Mouse (Mus musculus) right cerebral cortex, adult 2 months (tissue): ENCODE data around the gene Iqcn.

Experiments used
- DNase-seq, 2 experiments: peaks; one replicate each; pipeline ENCODE4 v3.0.0; 2021 to 2022; ENCODE audit warnings: low spot score in 2 of 2

Gene Iqcn

DNA sequence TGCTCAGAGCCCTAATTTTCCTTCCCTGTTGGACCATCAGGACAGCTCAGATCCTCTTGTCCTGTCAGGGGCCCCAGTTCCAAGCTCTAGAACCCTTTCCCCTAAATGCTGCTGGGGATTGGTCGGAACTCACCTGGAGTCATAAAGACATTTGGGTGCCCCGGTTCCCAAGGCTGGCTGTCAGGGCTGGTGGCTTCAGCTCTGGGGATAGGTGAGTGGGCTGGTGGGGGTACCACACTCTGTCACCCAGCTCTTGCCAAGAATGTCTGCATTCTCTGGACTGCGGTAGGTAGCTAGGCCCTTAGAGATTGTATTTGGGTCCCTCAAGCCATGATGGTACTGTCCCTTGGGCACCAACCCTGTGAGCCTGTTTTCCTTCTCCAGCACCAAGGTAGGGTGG is at the start of gene Iqcn:
Gene Iqcn, plus strand, starts transcription at position 171 of the 400 bp plus-strand sequence.
- DNase-seq, result no peak

DNA sequence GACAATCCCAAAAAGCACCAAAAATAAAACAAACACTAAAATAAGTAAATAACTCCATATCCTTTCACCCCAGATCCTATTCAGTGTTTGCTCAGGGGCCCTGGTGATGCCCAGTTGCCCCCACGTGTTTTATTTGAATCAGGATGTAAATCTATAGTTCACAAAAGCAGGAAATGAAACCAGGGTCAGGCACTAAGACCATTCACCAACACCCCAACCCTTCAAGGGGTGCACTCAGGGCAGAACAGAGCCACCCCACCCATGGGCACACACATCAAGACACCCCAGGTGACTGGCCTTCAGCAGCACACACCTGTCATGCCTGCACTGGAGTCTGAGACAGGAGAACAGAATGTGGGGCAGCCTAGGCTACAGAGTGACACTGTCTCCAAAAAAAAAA is 49.1 kb upstream of the Iqcn start:
- no peak for DNase-seq

DNA sequence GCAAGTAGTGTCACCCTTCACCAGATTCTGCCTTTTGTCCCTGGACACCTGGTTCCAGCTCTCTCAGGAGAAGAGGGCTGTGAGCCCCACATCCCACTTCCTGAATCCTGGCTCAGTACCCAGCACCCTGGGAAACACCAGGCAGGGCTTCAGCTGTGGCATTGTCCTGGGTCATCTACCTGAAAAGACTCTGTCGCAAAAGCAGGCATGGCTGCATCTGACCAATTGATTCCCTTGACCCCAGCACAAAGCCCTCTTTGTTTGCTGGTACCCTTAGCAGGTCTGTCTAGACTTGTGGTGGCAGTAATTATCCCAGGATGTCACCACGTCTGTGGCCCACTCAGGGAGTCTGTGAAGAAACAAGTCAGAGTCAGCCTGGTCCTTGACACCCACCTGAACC is 47.8 kb upstream of the Iqcn start:
- DNase-seq, result no peak

DNA sequence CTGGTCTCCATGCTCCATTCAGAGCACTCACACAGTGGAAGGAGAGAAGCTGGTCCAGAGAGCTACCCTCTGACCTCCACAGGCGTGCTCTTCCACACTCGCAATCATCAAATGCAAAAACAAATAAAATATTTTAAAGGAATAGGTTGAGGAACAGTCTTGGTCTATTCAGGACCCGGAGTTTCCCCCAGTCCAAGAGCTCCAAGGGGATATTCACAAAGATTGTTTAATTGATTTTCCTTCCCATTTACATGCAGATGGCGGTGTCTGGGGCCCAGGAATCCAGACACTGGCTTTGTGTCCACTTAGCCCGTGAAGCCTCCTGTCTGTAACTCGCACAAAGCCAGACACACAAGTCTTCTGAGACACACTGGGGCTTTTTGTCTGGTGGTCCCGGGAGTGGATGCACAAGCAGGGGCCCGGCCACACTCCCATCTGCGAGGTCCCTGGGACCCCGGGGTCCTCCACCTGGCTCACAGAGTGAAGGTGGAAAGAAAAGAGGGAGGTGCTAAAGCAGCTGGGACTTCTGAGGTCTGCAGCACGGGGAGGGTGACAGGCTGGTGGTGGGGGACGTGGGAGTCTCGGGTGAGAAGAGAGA is 47.0 kb upstream of the Iqcn start:
- no peak for DNase-seq

DNA sequence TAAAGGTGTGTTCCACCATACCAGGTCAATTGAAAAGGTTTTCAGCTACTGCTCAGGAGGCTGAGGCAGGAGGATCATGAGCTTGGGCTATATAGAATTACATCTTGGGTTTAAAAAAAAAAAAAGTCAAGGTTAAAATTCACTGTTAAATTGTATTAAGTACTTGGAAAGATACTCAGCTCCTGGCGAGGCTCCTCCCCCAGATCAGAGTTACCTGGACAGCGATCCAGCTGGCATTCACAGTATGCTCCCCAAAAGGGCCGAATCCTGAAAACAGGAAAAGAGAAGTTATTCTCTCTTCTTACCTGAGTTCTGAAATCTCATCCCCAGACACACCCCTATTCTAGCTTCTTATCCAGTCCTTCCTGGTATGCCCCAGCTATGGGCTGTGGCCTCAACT is 46.0 kb upstream of the Iqcn start:
- no peak for DNase-seq

DNA sequence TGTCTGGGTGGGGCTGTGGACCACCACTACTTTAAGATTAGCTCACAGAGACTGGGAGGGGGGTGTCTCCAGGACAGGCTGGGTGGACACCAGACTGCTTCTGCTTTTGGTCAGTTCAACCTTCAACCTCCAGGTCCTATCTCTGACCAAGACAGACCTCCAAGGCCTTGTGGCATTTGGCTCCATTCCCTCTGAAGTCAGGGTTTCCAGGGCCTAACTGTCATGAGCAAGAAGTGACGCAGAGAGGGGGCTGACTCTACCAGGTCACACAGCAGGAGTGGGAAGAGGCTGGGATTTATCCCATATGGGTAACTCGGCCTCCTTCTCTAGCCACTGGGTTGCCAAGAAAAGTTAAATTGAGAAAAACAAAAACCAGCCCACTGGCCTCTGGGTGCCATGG is 45.5 kb upstream of the Iqcn start:
- no peak for DNase-seq

DNA sequence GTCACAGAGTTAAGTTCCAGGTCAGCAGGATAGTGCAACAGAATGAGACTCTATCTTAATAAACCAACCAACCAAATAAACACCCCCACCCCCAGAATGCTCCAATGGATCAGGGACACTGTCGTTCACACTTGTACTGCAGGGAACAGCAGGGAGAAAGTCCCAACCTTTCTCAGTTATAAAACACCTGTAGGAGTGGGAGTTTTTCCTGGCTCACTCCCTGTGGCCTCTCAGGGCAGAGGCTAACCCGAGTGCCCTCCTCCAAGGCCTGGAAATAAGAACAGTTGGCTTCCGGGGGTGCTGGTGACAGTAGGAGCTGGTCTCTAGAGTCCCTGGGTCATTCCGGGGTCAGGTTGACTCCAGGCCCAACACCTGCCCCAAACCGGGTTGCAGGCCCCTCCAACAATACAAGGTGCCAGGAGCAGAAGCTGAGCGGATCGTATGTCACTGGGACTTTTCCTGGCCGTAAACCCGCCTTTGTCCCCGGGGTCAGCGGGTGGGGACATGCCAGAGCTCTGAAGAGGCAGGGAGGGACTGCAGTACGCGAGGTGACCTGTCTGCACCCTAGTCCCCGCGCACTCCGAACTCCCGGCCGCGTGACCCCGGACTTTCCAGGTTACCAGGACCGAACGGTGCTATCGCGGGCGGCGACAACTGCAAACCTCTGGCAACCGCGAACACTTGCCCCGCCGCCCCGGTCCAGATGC is 44.2 kb upstream of the Iqcn start:
- DNase-seq, result peak in 1 of 2 experiments; percentile 28

DNA sequence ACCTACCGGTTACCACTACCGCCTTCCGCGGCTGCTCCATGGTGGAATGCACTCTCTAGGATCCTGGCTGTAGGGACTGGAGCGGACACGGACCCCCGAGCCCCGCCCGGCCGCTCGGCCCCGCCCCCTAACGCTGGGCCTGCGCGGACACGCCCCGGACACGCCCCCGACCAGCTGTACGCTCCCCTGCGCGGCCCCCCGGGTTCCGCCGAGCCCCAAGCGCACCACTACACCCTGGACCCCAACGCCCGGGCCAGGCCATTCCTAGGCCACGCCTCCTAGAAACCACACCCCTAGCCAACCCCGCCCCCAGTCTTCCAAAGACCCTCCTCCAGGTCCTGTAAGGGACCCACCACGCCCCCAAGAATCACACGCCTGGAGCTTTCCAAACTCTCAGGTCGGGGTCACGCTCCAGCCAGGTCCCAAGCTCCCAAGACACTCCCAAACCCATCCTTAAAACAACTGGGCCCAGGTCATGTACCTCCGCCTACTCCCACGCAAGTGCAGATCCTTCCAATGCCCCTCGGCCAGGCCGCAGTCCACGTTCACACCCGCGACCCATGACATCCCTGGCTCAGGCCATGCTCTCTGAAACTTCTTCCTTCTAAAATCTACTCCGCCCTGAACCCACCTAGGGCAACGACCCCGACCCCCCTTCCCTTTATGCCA is 43.5 kb upstream of the Iqcn start:
- peak; percentile 60 to 62 for DNase-seq

DNA sequence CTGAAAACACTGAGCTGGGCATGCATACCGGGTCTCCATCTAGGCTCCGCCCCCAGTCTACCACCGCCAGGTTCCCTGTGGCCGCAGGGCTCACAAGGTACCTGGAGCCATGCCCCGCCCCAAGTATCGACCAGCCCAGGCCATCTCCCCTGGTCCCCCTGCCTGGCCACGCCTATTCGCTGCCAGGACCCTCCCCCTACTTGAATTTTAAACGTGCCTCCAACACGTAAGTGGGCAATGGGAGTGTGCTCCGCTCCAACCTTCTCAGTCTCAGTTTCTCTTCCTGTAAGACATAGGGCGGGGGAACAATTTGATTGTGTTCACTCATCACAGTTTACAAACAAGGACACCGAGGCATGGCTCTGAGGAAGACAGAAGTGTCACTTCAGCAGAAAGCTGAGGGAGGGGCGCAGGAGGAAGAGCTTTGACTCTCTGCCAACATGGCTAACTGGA is 43.0 kb upstream of the Iqcn start, which contains the start of gene Pgpep1:
Gene Pgpep1, minus strand, starts transcription at position 116 of the 453 bp plus-strand sequence.
- DNase-seq, result no peak

DNA sequence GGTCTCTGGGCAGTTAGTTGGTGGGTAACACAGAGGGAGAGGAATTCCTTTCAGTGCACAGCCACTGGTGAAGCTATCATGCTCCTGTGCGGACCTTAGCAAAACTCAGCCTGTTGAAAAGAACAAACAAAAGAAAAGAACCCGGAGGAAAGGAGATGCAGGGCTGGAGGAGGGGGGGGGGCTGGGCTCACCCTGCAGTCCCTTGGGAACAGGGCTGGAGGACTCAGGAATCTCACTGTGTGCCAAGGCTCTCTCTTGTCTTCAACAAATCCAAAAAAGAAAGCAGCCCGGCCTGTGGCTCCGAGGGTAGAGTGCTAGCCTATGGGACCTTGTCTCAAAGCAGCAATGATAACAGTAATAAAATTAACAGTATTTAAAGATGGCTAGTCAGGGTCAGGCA is 39.6 kb upstream of the Iqcn start:
- no peak for DNase-seq

DNA sequence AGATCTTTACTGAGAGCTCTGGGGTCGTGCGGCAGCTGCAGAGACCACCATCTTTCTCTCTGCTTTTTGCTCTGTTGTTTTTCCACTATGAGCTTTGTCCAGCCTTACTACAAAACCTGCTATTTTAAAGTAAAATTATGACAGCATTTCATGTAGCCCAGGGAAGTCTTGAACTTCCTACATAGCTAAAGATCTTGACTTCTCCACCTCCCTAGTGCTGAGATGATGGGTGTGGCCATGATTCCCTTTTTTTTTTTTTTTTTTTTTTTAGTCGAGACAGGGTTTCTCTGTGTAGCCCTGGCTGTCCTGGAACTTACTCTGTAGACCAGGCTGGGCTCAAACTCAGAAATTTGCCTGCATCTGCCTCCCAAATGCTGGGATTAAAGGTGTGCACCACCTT is 38.6 kb upstream of the Iqcn start:
- no peak for DNase-seq

DNA sequence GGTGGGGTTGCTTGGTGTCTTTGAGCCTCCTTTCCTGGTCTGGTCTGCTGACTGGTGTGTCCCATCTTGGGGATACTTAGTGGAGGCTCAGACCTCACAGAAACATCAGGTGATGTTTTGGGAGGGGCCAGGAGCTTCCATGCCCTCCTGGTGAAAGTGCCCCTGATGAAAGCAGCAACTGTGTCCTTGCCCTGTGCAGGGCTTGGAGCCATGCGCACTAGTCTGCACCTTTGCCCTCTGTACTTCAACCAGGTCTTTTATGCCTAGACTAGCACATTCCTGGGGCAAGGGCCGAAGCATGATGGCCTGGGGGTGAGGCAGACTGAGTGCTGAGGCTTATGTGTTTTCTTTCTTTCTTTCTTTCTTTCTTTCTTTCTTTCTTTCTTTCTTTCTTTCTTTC is 37.7 kb upstream of the Iqcn start:
- DNase-seq, result no peak

DNA sequence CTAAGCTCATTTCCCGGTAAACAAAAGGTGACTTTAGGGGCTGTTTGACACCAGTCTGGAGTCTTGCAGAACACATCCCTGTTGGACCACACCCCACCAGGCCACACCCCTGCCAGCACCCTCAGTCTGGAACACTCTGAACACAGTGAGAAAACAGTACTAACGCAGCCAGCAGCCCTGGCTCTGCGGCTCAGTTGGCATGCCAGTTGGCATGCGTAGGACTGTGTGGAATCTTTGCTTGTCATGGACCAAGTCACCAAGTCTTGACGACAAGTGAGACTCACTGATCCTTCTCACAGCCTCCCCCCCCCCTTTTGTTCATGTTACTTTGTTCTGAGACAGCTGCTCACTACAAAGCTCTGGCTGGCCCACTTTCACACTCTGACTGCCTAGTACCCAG is 36.2 kb upstream of the Iqcn start:
- DNase-seq, result peak in 1 of 2 experiments; percentile 45

DNA sequence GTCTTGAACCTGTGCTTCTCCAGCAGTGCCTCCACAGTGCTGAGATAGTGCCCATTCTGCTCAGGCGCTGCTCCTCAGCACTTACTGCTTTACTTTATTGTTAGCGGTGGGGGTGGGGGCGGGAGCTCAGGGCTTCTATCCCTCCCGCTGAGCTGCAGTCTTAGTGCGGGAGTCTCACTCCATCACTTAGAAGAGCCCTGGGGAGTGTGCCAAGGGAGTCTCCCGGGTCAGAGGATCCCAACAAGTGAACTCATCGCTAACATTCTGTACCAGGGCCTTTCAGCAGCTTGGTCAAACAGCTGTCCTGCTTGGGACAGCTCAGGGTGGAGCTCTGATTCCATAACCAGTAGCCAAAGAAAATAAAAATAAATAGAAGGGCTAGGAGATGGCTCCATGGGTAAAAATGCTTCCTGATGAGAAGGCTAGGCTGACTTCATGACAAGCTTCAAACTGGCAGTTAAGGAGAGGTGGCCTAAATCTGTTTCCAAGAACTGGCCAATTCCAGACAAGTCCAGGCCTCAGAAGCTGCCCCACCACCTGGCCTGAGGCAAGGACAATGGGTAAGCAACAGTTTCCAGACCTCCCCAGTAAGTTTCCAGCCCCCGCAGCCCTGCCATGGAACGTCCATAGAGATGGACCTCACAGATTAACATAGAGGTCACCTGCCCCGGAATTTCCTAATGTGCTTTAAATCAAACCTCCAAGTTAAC is 31.5 kb upstream of the Iqcn start:
- DNase-seq, result no peak

DNA sequence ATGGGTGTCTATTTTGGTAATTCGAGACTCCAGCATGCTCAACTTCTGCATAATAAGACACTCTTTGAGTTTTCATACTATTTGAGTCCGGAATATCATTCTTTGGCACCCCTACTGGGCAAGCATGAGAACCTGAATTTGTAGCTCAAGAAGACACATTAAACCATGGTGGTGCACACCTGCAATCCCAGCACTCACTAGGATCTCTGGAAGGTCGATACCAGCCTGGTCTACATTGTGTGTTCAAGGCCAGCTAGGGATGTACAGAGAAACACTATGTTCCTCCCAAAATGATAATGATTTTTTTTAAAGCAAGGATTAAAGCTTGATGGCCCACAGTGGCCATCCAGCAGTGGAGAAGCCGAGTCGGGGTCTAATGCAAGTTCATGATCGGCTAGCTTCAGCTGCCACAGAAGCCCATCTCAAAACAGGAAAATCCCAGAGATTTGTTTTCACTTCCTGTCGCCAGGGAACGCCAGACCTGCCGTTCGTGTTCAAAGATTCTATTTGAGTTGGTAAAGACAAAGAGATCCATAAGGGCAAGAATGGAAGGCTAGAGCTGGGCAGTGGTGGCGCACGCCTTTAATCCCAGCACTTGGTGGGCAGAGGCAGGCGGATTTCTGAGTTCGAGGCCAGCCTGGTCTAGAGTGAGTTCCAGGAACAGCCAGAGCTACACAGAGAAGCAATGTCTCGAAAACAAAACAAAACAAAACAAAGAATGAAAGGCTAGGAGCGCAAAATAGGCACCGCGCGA is 30.8 kb upstream of the Iqcn start:
- DNase-seq, result no peak

DNA sequence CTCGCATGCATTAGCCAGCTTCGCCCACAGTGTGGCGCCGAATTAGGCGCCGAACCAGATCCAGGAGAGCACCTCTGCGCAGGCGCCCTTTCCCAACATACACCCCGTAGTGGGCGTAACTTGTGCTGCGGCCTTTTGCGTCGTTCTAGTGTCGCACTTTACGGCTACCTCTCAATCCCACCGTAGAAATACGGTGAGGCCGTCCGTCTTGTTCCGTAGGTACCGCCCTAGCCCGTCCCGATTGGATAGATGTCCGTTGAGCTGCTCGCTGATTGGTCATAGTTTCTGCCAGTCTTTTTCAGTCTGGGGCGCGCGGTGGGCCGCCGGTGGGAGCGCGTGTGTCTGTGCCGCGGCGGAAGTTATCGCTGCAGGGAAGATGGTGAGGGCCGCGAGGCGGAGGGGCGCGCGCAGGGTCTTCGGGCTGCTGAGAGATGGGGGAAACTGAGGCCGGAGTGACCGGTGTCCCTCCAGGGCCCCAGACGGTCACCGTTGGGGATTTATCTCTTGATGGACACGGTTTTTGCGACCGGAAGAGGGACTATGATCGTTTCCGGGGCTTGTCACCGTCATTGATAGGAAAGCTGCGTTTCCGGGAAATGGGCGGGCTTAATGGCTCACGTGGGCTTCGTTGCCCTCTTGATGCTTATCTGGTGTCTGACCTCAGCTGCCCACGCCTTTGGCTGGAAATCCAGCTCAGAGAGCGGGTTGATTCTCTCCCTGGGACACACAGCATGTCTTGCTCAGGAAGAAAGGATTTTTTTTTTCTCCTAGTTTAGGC is 30.0 kb upstream of the Iqcn start, which contains the start of gene Lsm4:
Gene Lsm4, plus strand, starts transcription at position 170 of the 778 bp plus-strand sequence.
- DNase-seq, result peak; percentile 99 to 100

DNA sequence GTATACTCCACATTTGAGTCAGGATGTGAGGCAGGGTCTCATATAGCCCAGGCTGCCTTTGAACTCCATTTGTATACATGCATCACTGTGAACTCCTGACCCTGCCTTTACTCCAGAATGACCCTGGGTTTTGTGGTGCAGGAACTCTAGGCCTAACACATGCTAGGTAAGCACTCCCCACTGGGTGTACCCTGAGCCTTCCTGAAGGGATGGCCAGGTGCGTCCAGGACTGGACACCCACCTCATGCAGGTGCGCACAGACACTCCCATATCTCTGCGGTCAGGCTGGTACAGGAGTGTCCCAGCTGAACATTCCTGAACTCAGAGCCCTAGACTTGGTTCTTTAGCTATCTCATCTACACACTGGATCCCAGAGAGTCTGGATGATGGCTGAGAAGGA is 29.1 kb upstream of the Iqcn start:
- DNase-seq, result no peak

DNA sequence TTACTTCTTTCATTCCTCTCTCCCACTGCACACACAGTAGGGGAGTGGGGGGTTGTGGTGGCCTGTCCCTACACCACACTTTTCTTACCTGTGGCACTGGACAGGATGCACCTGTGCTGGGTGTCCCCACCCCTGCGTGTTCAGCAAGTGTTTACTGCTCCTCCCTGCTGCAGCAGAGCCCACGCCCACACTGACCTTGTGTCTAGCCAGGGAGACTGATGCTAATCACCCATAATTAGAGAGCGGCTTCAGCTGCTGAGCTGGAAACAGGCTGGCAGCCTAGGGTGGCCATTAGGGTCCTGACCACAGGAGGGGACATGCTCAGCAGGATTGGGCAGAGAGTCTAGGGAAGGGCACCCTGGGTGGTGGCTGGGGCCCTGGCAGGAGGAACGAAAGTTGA is 28.5 kb upstream of the Iqcn start:
- no peak for DNase-seq

DNA sequence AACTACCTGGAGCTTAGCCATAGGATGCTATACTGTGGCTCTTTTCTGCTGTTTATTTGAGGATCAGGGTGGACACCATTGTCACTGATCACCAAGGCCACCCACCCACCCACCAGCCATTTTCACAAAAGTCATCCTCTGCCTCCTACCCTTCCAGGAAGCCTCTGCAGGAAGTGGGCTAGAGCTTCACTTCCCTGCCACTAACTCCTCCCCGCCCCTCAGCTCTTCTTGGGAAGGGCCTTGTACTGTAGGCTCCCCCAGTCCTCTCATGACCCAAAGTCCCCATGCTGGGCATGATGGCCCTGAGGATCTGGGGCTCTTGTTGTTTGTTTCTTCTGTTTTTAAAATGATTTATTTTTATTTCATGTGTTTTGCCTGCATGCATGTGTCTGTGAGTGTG is 27.9 kb upstream of the Iqcn start:
- no peak for DNase-seq

DNA sequence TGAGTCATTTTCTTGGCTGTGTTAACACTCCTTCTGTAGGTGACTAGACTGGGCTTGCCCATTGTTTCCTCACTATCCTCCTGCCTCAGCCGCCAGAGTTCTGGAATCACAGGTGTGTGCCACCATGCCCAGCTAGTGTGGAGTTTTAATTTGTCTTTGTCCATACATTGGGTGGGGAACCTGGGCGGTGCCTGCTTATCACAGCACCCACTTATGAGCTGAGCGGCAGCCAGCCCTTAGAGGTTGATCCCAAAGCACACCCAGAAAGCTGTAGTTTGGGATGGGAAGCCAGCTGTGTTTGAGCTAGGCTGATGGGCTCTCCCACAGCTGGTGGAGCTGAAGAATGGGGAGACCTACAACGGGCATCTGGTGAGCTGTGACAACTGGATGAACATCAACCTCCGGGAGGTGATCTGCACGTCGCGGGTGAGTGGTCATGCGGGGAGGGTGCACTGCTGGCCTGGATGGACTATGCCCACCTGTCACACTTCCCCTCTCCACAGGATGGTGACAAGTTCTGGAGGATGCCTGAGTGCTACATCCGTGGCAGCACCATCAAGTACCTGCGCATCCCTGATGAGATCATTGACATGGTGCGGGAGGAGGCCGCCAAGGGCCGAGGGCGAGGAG is 25.7 kb upstream of the Iqcn start:
- no peak for DNase-seq
